Mouse (Mus musculus): ENCODE measurements around the gene Ddah2.

DNA sequence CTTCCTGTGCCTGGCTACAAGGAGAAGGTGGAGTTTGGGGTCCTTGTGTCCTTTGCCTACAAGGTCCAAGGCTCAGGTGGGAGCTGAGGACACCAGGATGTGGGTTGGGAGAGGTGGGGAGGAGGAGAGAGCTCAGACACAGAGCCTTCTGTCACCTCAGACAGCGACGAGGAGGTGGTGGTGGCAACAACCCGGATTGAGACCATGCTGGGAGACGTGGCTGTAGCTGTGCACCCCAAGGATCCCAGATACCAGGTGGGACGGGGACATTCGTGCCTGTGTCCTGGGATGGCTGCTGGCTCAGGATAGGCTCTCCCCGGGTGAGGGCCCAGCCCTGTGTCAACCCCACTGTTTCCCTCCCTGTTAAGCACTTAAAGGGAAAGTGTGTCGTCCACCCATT lies 47.4 kb upstream of the Ddah2 start:
- TF ChIP-seq CTCF (IDR thresholded peaks at IDR 0.05; ENCODE audit: borderline replicate concordance, insufficient read depth, low read depth, low read length) = no peak
- no peak for TF ChIP-seq POLR2A (IDR thresholded peaks at IDR 0.05; ENCODE audit: borderline replicate concordance, insufficient read depth, low read length)

All from cerebellum, adult 2 months (tissue).